Mouse (Mus musculus): ENCODE measurements at regions not wholly inside any gene's neighbourhood (a gene's known extent, or its start where the extent isn't known, plus 50 kb on each side); places are given as distances from the start of the nearest gene placed in this dataset.

GRCm38 (mm10) chr5:106775010-106775693 is 78.1 kb upstream of the Zfp644 start:
- Histone ChIP-seq H3K27me3 (ENCODE audit: control insufficient read depth, insufficient read depth, low read length) (no peaks in the 10 kb centered on the region), H3K36me3 (replicated peaks; ENCODE audit: control insufficient read depth, insufficient read depth, low read depth) (no peaks in the 10 kb centered on the region), H3K4me3 (ENCODE audit: insufficient read depth in 1 of 2, low read depth in 2 of 2, low read length in 2 of 2) (no peak overlapping the region), H3K4me1 (replicated peaks; ENCODE audit: control insufficient read depth in 2 of 2, insufficient read depth in 2 of 2, low read length in 1 of 2) (no peaks in the 10 kb centered on the region), H3K27ac (no peak overlapping the region), H3K9ac (replicated peaks) (no peak overlapping the region), H3K4me2 (ENCODE audit: low read depth) (no peak overlapping the region), H3K9me3 (ENCODE audit: control insufficient read depth, low read length) (no peaks in the 10 kb centered on the region)
- ATAC-seq (ENCODE audit: insufficient read depth) (no peak), DNase-seq (ENCODE audit: low read depth in 3 of 3, low spot score in 3 of 3) (no peak)
- TF ChIP-seq CTCF (IDR thresholded peaks at IDR 0.05; ENCODE audit: low read depth) (no peak), EP300 (IDR thresholded peaks at IDR 0.05; ENCODE audit: low read depth) (no peak)
- 56% methylated on average over 5 of the region's 5 CpGs for WGBS (ENCODE audit: insufficient replicate concordance)

- ATAC-seq (ENCODE audit: insufficient read depth) = no peak
- no peak for DNase-seq (ENCODE audit: low read depth in 3 of 3, low spot score in 3 of 3)
These were observed 76.3 kb upstream of the Zfp644 start for GRCm38 (mm10) chr5:106773201-106773934.

GRCm38 (mm10) chr5:106771029-106771428 is 73.9 kb upstream of the Zfp644 start:
- Histone ChIP-seq H3K4me2 (ENCODE audit: low read depth) (no peak overlapping the region), H3K27ac (no peak overlapping the region), H3K27me3 (ENCODE audit: control insufficient read depth, insufficient read depth, low read length) (no peaks in the 10 kb centered on the region), H3K4me3 (ENCODE audit: insufficient read depth in 1 of 2, low read depth in 2 of 2, low read length in 2 of 2) (no peak overlapping the region), H3K36me3 (replicated peaks; ENCODE audit: control insufficient read depth, insufficient read depth, low read depth) (no peaks in the 10 kb centered on the region), H3K4me1 (replicated peaks; ENCODE audit: control insufficient read depth in 2 of 2, insufficient read depth in 2 of 2, low read length in 1 of 2) (no peaks in the 10 kb centered on the region), H3K9me3 (ENCODE audit: control insufficient read depth, low read length) (no peaks in the 10 kb centered on the region), H3K9ac (replicated peaks) (no peak overlapping the region)
- WGBS (ENCODE audit: insufficient replicate concordance) = 41% methylated on average over 1 of the region's 1 CpGs
- ATAC-seq (ENCODE audit: insufficient read depth) (no peak), DNase-seq (ENCODE audit: low read depth in 3 of 3, low spot score in 3 of 3) (no peak)
- TF ChIP-seq EP300 (IDR thresholded peaks at IDR 0.05; ENCODE audit: low read depth) = no peak
- TF ChIP-seq CTCF (IDR thresholded peaks at IDR 0.05; ENCODE audit: low read depth) = no peak

More at GRCm38 (mm10) chr5:106773201-106773934, 76.3 kb upstream of the Zfp644 start:
- Histone ChIP-seq H3K4me3 (ENCODE audit: insufficient read depth in 1 of 2, low read depth in 2 of 2, low read length in 2 of 2) (no peak overlapping the region), H3K4me1 (replicated peaks; ENCODE audit: control insufficient read depth in 2 of 2, insufficient read depth in 2 of 2, low read length in 1 of 2) (no peaks in the 10 kb centered on the region), H3K9ac (replicated peaks) (no peak overlapping the region), H3K4me2 (ENCODE audit: low read depth) (no peak overlapping the region), H3K27ac (no peak overlapping the region), H3K27me3 (ENCODE audit: control insufficient read depth, insufficient read depth, low read length) (no peaks in the 10 kb centered on the region), H3K9me3 (ENCODE audit: control insufficient read depth, low read length) (no peaks in the 10 kb centered on the region), H3K36me3 (replicated peaks; ENCODE audit: control insufficient read depth, insufficient read depth, low read depth) (no peaks in the 10 kb centered on the region)
- WGBS (ENCODE audit: insufficient replicate concordance) = 44% methylated on average over 3 of the region's 3 CpGs
- no peak for TF ChIP-seq EP300 (IDR thresholded peaks at IDR 0.05; ENCODE audit: low read depth)
- no peak for TF ChIP-seq CTCF (IDR thresholded peaks at IDR 0.05; ENCODE audit: low read depth)

- Histone ChIP-seq H3K4me1 (replicated peaks; ENCODE audit: control insufficient read depth in 2 of 2, insufficient read depth in 2 of 2, low read length in 1 of 2) (no peaks in the 10 kb centered on the region), H3K27ac (no peak overlapping the region), H3K9ac (replicated peaks) (no peak overlapping the region), H3K36me3 (replicated peaks; ENCODE audit: control insufficient read depth, insufficient read depth, low read depth) (no peaks in the 10 kb centered on the region), H3K4me2 (ENCODE audit: low read depth) (no peak overlapping the region), H3K9me3 (ENCODE audit: control insufficient read depth, low read length) (no peaks in the 10 kb centered on the region), H3K27me3 (ENCODE audit: control insufficient read depth, insufficient read depth, low read length) (no peaks in the 10 kb centered on the region), H3K4me3 (ENCODE audit: insufficient read depth in 1 of 2, low read depth in 2 of 2, low read length in 2 of 2) (no peak overlapping the region)
- DNase-seq (ENCODE audit: low read depth in 3 of 3, low spot score in 3 of 3) = no peak
- no peak for TF ChIP-seq EP300 (IDR thresholded peaks at IDR 0.05; ENCODE audit: low read depth)
- no peak for TF ChIP-seq CTCF (IDR thresholded peaks at IDR 0.05; ENCODE audit: low read depth)
- WGBS (ENCODE audit: insufficient replicate concordance) = 61% methylated on average over 3 of the region's 3 CpGs
- no peak for ATAC-seq (ENCODE audit: insufficient read depth)
These were observed 68.2 kb upstream of the Zfp644 start for GRCm38 (mm10) chr5:106765335-106765734.

- ATAC-seq (ENCODE audit: insufficient read depth) = no peak
- H3K4me1 ChIP-seq (replicated peaks; ENCODE audit: control insufficient read depth in 2 of 2, insufficient read depth in 2 of 2, low read length in 1 of 2) = no peaks in the 10 kb centered on the region
- no peaks in the 10 kb centered on the region for H3K36me3 ChIP-seq (replicated peaks; ENCODE audit: control insufficient read depth, insufficient read depth, low read depth)
- 41% methylated on average over 3 of the region's 3 CpGs for WGBS (ENCODE audit: insufficient replicate concordance)
- no peak overlapping the region for H3K4me2 ChIP-seq (ENCODE audit: low read depth)
- no peak overlapping the region for H3K9ac ChIP-seq (replicated peaks)
- H3K9me3 ChIP-seq (ENCODE audit: control insufficient read depth, low read length) = no peaks in the 10 kb centered on the region
- peaks cover 4% of the 10 kb centered on the region for H3K27me3 ChIP-seq (ENCODE audit: control insufficient read depth, insufficient read depth, low read length)
- no peak overlapping the region for H3K27ac ChIP-seq
- TF ChIP-seq EP300 (IDR thresholded peaks at IDR 0.05; ENCODE audit: low read depth) (no peak), CTCF (IDR thresholded peaks at IDR 0.05; ENCODE audit: low read depth) (no peak)
- DNase-seq (ENCODE audit: low read depth in 3 of 3, low spot score in 3 of 3) = no peak
- H3K4me3 ChIP-seq (ENCODE audit: insufficient read depth in 1 of 2, low read depth in 2 of 2, low read length in 2 of 2) = no peak overlapping the region
These were observed 66.2 kb upstream of the Zfp644 start for GRCm38 (mm10) chr5:106763283-106763682.
